Mouse (Mus musculus) CH12.LX (cell line): ENCODE results near the gene Cyth4.

ENCODE experiments used
- CTCF ChIP-seq, 2 experiments: IDR thresholded peaks in 1 of 2; conservative IDR thresholded peaks in 1 of 2; 2 replicates each; pipeline ENCODE4 v1.5.1; 2011 to 2012; ENCODE audit warnings: low read depth in 2 of 2, low read length in 2 of 2, improper control_type of control experiment in 1 of 2, inconsistent platforms in 1 of 2, mild to moderate bottlenecking in 1 of 2, moderate library complexity in 1 of 2
- MAX ChIP-seq: IDR thresholded peaks from 2 replicates; pipeline ENCODE4 v1.6.1; 2011; ENCODE audit warnings: low read length, improper control_type of control experiment
- TCF12 ChIP-seq: IDR thresholded peaks from 2 replicates; pipeline ENCODE4 v1.6.1; 2014; ENCODE audit warnings: low read depth, mild to moderate bottlenecking, inconsistent platforms, low read length, improper control_type of control experiment
- UBTF ChIP-seq: IDR thresholded peaks from 2 replicates; pipeline ENCODE4 v1.6.1; 2012; ENCODE audit warnings: low read depth, mild to moderate bottlenecking, inconsistent platforms, low read length, improper control_type of control experiment, moderate library complexity
- ZC3H11A ChIP-seq: IDR thresholded peaks from 2 replicates; pipeline ENCODE4 v1.6.1; 2012; ENCODE audit warnings: low read depth, mild to moderate bottlenecking, inconsistent platforms, low read length, improper control_type of control experiment

GRCm38 (mm10) chr15:78588049-78588448 lies 8.8 kb upstream of the Cyth4 start:
- TF ChIP-seq TCF12, result no peak
- no peak for TF ChIP-seq UBTF
- no peak for TF ChIP-seq MAX
- TF ChIP-seq ZC3H11A, result no peak
- no peak for TF ChIP-seq CTCF (conservative IDR thresholded peaks at IDR 0.05 in 1 of 2, IDR thresholded peaks at IDR 0.05 in 1 of 2; ENCODE audit: low read depth in 2 of 2, low read length in 2 of 2)
